Mouse (Mus musculus) forebrain, embryonic 12.5 days (tissue): ENCODE measurements around the gene Coq2. TPM values are rescaled to one million over a fixed set of nuclear protein-coding genes. Genes with fewer than 3 reads are reported as not detected.

Experiments used
- ATAC-seq: fragments of 200-750 bp; cut with Nextera tagmentation; 2 replicates; pipeline ENCODE4 v1.8.0; 2017; ENCODE audit warnings: moderate TSS enrichment; ENCODE audit not compliant: low FRiP score
- H3K27ac ChIP-seq: fragments of 300-500 bp; sonication (generic); 2 replicates; pipeline ENCODE4 v1.5.1; 2016; ENCODE audit warnings: mild to moderate bottlenecking
- H3K27me3 ChIP-seq: fragments of 300-500 bp; sonication (generic); 2 replicates; pipeline ENCODE4 v1.6.1; 2016; ENCODE audit warnings: mild to moderate bottlenecking
- H3K36me3 ChIP-seq: fragments of 300-500 bp; sonication (generic); replicated peaks from 2 replicates; pipeline ENCODE4 v1.6.1; 2016; ENCODE audit warnings: mild to moderate bottlenecking
- H3K4me1 ChIP-seq: fragments of 300-500 bp; sonication (generic); 2 replicates; pipeline ENCODE4 v1.6.1; 2016
- H3K4me2 ChIP-seq: fragments of 300-500 bp; sonication (generic); 2 replicates; pipeline ENCODE4 v1.6.1; 2016; ENCODE audit warnings: mild to moderate bottlenecking, moderate library complexity
- H3K4me3 ChIP-seq: fragments of 300-500 bp; sonication (generic); replicated peaks from 2 replicates; pipeline ENCODE4 v1.5.1; 2016; ENCODE audit warnings: mild to moderate bottlenecking
- H3K9ac ChIP-seq: fragments of 300-500 bp; sonication (generic); 2 replicates; pipeline ENCODE4 v1.6.1; 2016; ENCODE audit warnings: mild to moderate bottlenecking
- H3K9me3 ChIP-seq: fragments of 300-500 bp; sonication (generic); 2 replicates; pipeline ENCODE4 v1.6.1; 2016
- WGBS: fragments of 180-500 bp; shearing (Covaris S2); methylation state at CpG from one replicate; pipeline ENCODE4 v1.1.7; 2016; 5-methylcytosine and 5-hydroxymethylcytosine counted together
- polyA plus RNA-seq: library from polyadenylated mRNA; unstranded; fragments of >200 nt; fragmentation: Nextera tagmentation; extraction: Ambion mirVana; gene quantifications from 2 replicates; pipeline ENCODE4 v1.2.1, GENCODE M21; 2016

Gene Coq2
- polyA plus RNA-seq, 1 experiment from 2014 or later, result 47.3 TPM

DNA sequence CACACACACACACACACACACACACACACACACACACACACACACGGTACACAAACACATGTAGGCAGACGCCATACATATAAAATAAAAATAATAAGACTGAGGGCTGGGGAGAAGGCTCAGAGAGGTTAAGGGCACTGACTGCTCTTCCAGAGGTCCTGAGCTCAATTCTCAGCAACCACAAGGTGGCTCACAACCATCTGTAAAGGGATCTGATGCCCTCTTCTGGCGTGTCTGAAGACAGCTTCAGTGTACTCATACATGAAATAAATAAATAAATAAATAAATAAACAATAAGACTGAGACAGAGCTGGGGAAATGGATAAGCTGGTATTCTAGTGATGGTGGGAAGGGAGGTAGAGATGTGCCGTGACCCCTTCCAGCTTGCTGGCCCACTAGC, 10.7 kb upstream of the Coq2 start:
- Histone ChIP-seq H3K4me3 (no peak overlapping the region), H3K9ac (no peak overlapping the region), H3K27me3 (no peaks in the 10 kb centered on the region), H3K27ac (no peak overlapping the region), H3K4me2 (no peak overlapping the region), H3K4me1 (no peaks in the 10 kb centered on the region), H3K9me3 (no peaks in the 10 kb centered on the region), H3K36me3 (no peaks in the 10 kb centered on the region)
- WGBS, result 68% methylated on average over 4 of the region's 4 CpGs
- ATAC-seq, result no peak

DNA sequence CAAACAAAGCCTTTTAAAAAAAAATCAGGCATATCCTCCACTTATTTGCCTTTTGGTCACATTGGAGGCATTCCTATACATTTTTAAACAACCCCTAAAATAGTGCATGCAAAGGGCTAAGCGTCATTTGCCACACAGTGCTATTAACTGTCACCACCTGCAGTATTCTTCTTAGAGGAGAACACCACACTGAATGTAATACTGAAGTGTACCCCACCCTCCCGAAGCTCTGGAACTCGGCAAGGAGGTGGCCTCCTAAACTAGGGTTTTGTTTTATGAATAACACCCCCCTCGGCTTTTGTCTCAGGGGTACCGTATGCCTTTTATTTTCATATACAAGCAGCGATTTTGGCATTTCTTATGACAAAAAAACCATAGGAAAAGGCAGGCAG, 5.6 kb upstream of the Coq2 start:
- Histone ChIP-seq H3K4me1 (no peaks in the 10 kb centered on the region), H3K4me3 (no peak overlapping the region), H3K27ac (no peak overlapping the region), H3K36me3 (no peaks in the 10 kb centered on the region), H3K9me3 (no peaks in the 10 kb centered on the region), H3K4me2 (no peak overlapping the region), H3K27me3 (0 out of 2 replicates have a peak, but pooled peaks cover 3% of the 10 kb centered on the region), H3K9ac (no peak overlapping the region)
- WGBS, result 74% methylated on average over 6 of the region's 6 CpGs
- no peak for ATAC-seq

DNA sequence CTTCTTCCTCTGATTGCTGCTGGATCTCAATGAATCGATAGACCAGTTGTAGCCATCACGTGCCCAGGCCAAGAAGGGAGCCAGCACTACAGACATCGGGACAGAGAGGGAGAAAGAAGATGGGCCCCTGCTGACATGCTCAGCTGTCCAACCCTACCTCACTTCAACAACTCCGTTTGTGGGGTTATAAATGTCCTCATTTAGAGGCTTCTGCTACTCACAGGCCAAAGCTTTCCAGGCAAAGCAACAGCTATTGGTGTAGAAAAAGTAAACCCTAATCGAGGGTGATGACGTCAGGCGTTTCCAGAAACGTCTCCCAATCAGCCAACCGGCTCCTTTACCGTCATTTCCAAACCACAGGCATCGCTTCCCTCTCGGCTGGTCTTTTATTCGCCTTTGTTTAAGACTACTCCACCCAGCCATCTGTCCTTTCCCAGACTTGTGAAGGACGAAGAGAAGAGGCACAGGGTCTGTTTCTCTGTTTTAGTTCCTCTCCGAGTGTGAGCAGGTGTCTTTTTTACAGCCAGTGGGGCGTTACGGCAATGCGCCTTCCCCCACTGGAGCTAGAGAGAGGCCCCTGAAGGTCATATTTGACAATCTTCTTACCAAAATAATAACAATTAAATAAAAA, 5.1 kb upstream of the Coq2 start:
- Histone ChIP-seq H3K4me2 (no peak overlapping the region), H3K9ac (no peak overlapping the region), H3K27ac (no peak overlapping the region), H3K4me3 (no peak overlapping the region), H3K36me3 (no peaks in the 10 kb centered on the region), H3K4me1 (0 out of 2 replicates have a peak, but pooled peaks cover 2% of the 10 kb centered on the region), H3K9me3 (no peaks in the 10 kb centered on the region), H3K27me3 (0 out of 2 replicates have a peak, but pooled peaks cover 3% of the 10 kb centered on the region)
- WGBS, result 69% methylated on average over 18 of the region's 18 CpGs
- no peak for ATAC-seq

DNA sequence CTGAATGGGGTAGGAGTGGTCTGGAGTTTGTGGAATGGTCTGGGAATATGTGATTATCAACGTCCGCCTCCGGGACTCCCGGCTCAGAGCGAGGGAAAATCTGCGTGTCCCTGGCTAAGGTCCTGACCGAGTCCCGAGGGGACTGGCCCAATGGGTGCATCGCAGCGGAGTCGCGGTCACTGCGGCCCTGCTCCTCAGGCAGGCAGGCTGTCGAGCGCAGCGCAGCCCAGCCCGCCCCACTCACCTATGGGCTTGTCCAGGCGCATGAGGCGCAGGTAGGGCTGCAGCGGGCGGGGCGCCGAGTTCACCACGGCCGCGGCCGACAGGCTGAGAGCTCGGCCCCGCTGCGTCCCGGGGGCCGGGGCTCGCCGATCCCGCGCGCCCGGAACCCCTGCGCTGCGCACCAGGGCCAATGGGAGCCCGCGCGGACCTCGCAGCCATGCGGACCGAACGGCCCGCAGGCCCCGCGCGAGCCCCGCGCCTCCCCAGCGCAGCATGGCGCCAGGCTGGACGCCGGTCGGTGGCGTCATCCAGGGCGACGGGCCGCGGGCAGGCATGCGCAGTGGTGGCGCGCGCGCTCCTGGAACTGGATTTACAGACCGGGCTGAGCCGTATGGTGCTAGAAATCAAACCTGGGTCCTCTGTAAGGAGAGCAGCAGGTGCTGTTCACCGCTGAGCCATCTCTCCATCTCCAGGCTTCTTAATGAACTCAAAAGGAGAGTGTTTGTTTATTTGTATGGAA, 1.0 kb downstream of the Coq2 start:
- WGBS, result under 1% methylated on average over 71 of the region's 71 CpGs
- Histone ChIP-seq H3K4me2 (peak overlapping the region; percentile 66), H3K9ac (peak overlapping the region; percentile 86), H3K27ac (peak overlapping the region; percentile 69), H3K4me3 (peak overlapping the region; percentile 82), H3K4me1 (peaks cover 19% of the 10 kb centered on the region), H3K27me3 (0 out of 2 replicates have a peak, but pooled peaks cover 3% of the 10 kb centered on the region), H3K36me3 (peaks cover 6% of the 10 kb centered on the region; the same call in 1 of the 2 replicates), H3K9me3 (no peaks in the 10 kb centered on the region)
- peak; percentile 95 for ATAC-seq

DNA sequence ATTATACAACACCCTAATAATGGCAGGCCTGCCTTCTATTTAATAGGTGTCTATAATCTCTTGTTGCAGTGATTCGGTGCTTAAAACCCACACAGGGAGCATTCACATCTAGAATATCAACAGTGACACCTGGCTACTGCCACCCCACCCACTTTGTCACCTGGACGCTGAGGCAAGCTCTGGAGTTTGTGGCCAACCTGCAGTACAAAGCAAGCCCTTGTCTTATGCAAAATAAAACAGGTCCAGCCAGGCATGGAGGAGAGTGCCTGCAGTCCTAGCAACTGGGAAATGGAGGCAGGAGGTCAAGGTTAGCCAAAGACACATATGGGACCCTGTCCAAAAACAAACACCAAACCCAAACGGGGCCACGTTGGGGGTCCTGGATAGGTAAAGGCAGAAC, 2.5 kb downstream of the Coq2 start:
- Histone ChIP-seq H3K4me1 (peaks cover 19% of the 10 kb centered on the region), H3K4me2 (no peak overlapping the region), H3K27ac (no peak overlapping the region), H3K9ac (no peak overlapping the region), H3K4me3 (no peak overlapping the region), H3K9me3 (no peaks in the 10 kb centered on the region), H3K27me3 (0 out of 2 replicates have a peak, but pooled peaks cover 3% of the 10 kb centered on the region), H3K36me3 (peaks cover 6% of the 10 kb centered on the region)
- WGBS, result 89% methylated on average over 4 of the region's 4 CpGs
- ATAC-seq, result no peak

DNA sequence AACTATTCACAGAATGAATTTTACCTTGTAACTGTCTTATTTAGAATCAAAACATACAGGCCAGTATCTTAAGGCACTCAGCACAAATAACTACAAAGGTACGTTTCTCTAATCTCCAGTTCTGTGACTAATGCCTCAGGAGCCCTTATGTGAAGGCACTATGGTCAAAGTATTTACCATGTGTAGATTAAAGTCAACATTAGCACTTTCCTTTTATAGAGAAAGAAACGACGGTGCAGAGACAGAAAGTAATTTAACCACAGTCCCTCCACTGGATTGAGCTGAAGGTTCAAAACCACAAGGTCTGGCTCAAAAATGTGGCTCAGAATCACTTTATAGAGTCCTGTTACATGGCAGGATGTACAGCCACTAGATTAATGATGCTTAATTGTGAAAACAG, 3.0 kb downstream of the Coq2 start:
- Histone ChIP-seq H3K36me3 (peaks cover 11% of the 10 kb centered on the region), H3K9ac (no peak overlapping the region)
- 85% methylated on average over 3 of the region's 3 CpGs for WGBS

DNA sequence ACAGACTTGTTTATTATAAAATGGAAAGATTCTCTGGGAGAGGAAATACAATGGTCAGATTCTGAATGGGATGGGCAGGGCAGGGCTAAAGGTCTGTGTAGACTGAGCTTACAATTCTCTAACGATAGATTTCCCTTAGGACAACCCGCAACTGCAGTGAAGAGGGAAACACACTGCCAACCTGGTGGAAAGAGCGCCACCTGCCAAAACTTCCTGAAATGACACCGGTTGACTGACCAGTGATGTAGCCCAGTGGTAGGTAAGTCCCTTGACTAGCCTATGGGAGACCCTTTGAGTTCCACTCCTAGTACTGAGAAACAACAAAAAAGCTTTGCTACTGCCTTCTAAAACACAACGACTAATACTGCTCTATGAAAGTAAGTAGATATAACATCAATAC, 3.5 kb downstream of the Coq2 start:
- Histone ChIP-seq H3K9ac (no peak overlapping the region), H3K9me3 (no peaks in the 10 kb centered on the region), H3K27ac (no peak overlapping the region), H3K4me1 (peaks cover 19% of the 10 kb centered on the region), H3K4me2 (no peak overlapping the region), H3K4me3 (no peak overlapping the region), H3K36me3 (peaks cover 13% of the 10 kb centered on the region), H3K27me3 (no peaks in the 10 kb centered on the region)
- no peak for ATAC-seq
- WGBS, result 25% methylated on average over 5 of the region's 5 CpGs

More for the DNA sequence above, 3.0 kb downstream of the Coq2 start:
- H3K27me3 ChIP-seq, result 0 out of 2 replicates have a peak, but pooled peaks cover 2% of the 10 kb centered on the region
- H3K27ac ChIP-seq, result no peak overlapping the region
- no peak for ATAC-seq
- no peak overlapping the region for H3K4me2 ChIP-seq
- no peak overlapping the region for H3K4me3 ChIP-seq
- no peaks in the 10 kb centered on the region for H3K9me3 ChIP-seq
- peaks cover 19% of the 10 kb centered on the region for H3K4me1 ChIP-seq

DNA sequence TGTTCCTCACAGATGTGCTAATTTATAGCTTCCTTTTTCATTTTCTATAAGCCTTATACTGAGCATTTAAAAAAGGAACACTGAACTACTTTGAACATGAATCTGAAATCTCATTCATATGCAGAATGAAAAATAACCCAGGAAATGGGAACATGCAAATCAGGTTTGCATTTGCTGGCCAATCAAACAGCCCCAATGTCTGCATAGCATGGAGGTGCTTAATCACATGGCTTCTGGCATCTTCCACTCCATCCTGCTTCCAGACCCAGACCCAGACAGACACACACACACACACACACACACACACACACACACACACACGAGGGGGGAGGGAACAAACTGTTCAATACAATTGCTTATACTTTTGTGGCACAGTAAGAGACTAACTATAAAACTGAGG, 8.0 kb downstream of the Coq2 start:
- H3K36me3 ChIP-seq, result peaks cover 43% of the 10 kb centered on the region
- H3K4me2 ChIP-seq, result no peak overlapping the region
- no peak overlapping the region for H3K4me3 ChIP-seq
- no peaks in the 10 kb centered on the region for H3K27me3 ChIP-seq
- 75% methylated on average over 1 of the region's 1 CpGs for WGBS
- H3K9ac ChIP-seq, result no peak overlapping the region
- no peaks in the 10 kb centered on the region for H3K9me3 ChIP-seq
- no peak for ATAC-seq
- no peak overlapping the region for H3K27ac ChIP-seq
- no peaks in the 10 kb centered on the region; the same call in 1 of the 2 replicates for H3K4me1 ChIP-seq

DNA sequence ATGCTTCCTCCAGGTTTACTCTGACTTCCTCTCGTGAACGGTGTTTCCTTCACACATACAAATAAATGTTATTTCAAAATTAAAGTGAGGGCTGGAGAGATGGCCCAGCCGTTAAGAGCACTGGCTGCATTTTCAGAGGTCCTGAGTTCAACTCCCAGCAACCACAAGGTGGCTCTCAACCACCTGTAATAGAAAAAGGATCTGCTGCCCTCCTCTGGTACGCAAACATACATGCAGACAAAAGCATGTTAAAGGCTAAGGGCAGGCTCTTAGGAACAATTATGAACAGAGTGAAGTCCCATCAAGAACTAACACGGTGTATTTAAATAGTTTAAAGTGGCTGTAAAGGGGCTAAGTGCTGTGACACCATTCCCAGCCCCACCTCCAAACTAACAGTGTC, 11.1 kb downstream of the Coq2 start:
- no peak overlapping the region for H3K4me3 ChIP-seq

DNA sequence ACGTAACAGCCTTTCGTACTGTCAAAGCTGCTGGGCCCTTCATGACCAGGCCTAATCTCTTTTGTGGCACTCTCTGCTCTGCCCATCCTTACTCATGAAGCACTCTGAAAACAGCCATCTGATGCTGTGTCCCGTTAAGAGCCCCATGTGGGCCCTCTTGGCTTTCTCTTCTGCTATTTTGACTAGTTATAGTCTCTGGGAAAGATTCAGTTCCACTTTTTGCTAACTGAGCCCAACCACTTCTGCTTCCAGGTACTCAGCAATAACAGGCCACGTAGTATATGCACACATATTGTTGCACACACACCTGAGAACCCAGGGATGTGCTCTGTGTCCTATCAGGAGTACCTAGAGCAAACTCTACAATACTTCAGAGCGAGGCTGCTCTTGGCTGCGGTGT, 11.9 kb downstream of the Coq2 start:
- Histone ChIP-seq H3K4me2 (no peak overlapping the region), H3K9me3 (no peaks in the 10 kb centered on the region), H3K9ac (no peak overlapping the region), H3K36me3 (peaks cover 62% of the 10 kb centered on the region), H3K4me3 (no peak overlapping the region), H3K27ac (no peak overlapping the region), H3K27me3 (no peaks in the 10 kb centered on the region), H3K4me1 (no peaks in the 10 kb centered on the region)
- ATAC-seq, result no peak
- 95% methylated on average over 6 of the region's 6 CpGs for WGBS

More for the DNA sequence above, 11.1 kb downstream of the Coq2 start:
- Histone ChIP-seq H3K27ac (no peak overlapping the region), H3K4me1 (no peaks in the 10 kb centered on the region), H3K36me3 (peaks cover 59% of the 10 kb centered on the region), H3K9ac (no peak overlapping the region), H3K27me3 (no peaks in the 10 kb centered on the region), H3K9me3 (no peaks in the 10 kb centered on the region), H3K4me2 (no peak overlapping the region)
- ATAC-seq, result no peak
- 59% methylated on average over 5 of the region's 5 CpGs for whole genome bisulfite sequencing

DNA sequence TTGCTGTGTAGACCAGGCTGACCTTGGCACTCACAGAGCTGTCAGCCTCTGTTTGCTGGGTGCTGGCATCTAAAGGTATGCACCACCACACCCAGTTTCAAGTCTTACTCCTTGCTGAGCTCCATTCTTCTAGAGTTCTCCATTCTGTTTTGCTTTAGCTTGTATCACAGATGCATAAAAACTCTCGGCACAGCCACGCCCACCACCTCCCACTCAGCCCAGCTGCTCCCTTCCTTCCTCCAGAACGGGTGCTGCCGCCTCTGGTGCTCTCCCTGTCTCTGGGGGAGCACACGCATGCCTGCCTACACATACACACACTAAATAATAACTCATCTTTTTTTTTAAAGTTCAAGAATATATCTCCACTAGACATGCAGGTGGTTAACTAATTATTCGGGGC, 16.5 kb downstream of the Coq2 start:
- H3K4me2 ChIP-seq, result no peak overlapping the region
- no peaks in the 10 kb centered on the region for H3K4me1 ChIP-seq
- WGBS, result 89% methylated on average over 6 of the region's 6 CpGs
- H3K9me3 ChIP-seq, result no peaks in the 10 kb centered on the region
- no peaks in the 10 kb centered on the region for H3K27me3 ChIP-seq
- no peak for ATAC-seq
- H3K36me3 ChIP-seq, result peaks cover 83% of the 10 kb centered on the region
- no peak overlapping the region for H3K27ac ChIP-seq
- no peak overlapping the region for H3K4me3 ChIP-seq
- no peak overlapping the region for H3K9ac ChIP-seq

DNA sequence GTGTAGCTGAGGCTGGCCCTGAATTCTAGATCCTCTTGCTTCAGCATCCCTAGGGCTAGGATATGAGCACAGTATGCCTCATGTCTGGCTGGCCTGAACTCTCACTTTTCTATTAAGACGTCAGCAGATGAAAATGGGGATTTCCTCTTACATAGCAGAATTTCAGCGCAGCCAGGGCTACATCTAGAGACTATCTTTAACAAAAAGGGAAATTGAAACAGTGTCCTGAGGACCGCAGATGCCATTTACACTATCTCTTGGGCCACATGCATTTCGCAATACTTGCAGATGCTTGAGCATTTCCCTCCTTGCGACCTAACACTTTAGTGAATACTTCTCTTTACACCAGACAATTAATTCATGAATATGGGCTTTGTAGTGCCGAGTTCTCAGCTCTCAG, 18.6 kb downstream of the Coq2 start:
- Histone ChIP-seq H3K27me3 (no peaks in the 10 kb centered on the region), H3K36me3 (peaks cover 70% of the 10 kb centered on the region), H3K9ac (no peak overlapping the region), H3K4me2 (no peak overlapping the region), H3K4me3 (no peak overlapping the region), H3K27ac (no peak overlapping the region), H3K9me3 (no peaks in the 10 kb centered on the region), H3K4me1 (no peaks in the 10 kb centered on the region)
- no peak for ATAC-seq
- WGBS, result 90% methylated on average over 6 of the region's 6 CpGs

DNA sequence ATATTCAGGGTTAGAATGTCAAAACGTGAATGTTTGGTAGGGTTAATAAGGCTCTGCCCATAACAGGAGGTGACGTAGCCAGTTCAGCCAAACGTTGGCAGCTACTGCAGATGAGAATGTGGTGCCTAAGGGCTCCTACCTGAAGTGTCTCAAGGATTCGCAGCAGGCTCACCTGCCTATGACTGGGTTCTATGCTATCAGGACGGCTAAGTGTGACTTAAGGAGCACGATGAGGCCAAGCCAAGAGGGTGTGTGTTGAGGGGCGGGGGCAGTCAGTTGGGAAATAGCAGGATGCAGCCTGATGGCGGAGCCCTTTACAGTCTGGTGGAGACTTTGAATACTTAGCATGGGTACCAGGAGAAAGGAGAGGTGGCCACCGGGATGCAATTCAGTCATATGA, 22.6 kb downstream of the Coq2 start:
- Histone ChIP-seq H3K36me3 (peaks cover 40% of the 10 kb centered on the region), H3K4me3 (no peak overlapping the region), H3K4me2 (no peak overlapping the region), H3K4me1 (no peaks in the 10 kb centered on the region), H3K9ac (no peak overlapping the region), H3K9me3 (no peaks in the 10 kb centered on the region), H3K27ac (no peak overlapping the region), H3K27me3 (no peaks in the 10 kb centered on the region)
- ATAC-seq, result no peak
- 89% methylated on average over 9 of the region's 9 CpGs for WGBS
